Mouse (Mus musculus) megakaryocyte, embryonic 14.5 days (primary cell): ENCODE measurements around the gene Myom1.

ENCODE experiments used
- FLI1 ChIP-seq: IDR thresholded peaks from 2 replicates; pipeline ENCODE4 v1.6.1; 2012; ENCODE audit warnings: low read length, inconsistent platforms, mixed read lengths
- GATA1 ChIP-seq: IDR thresholded peaks from 3 replicates; pipeline ENCODE4 v1.6.1; 2012; ENCODE audit warnings: mixed read lengths, low read length, inconsistent platforms, borderline replicate concordance

DNA sequence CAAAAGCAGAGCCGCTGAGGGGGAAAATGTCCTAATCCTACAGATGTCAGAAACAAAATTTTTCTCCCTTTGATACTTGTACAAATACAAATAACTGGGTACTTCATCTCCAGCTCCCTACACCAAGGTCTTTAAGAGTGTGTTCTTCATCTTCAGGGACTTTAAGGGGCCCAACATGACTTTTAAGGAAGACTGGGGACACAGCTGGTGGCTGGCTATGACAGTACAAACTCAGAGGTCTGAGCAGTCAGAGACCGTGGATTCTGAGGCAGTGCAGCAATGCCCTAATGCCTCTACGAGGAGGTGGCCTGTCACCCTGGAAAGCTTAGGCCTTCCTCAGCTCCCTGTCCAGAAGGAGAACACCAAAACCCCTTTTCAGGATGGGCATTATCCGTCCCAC is 679 bp downstream of the Myom1 start:
- TF ChIP-seq FLI1, result no peak
- no peak for TF ChIP-seq GATA1
